Mouse (Mus musculus) heart, postnatal 0 days (tissue): ENCODE measurements at regions not wholly inside any gene's neighbourhood (a gene's known extent, or its start where the extent isn't known, plus 50 kb on each side); places are given as distances from the start of the nearest gene placed in this dataset.

ENCODE experiments used
- CTCF ChIP-seq: IDR thresholded peaks from 2 replicates; pipeline ENCODE4 v1.5.1; 2016; ENCODE audit warnings: antibody characterized with exemption, control low read depth, low read depth
- EP300 ChIP-seq: IDR thresholded peaks from 2 replicates; pipeline ENCODE4 v1.6.1; 2016; ENCODE audit warnings: antibody characterized with exemption, low read depth

GRCm38 (mm10) chr5:51624400-51624799 is 56.9 kb upstream of the Ppargc1a start:
- TF ChIP-seq CTCF (no peak), EP300 (no peak)
